Mouse (Mus musculus) lung, postnatal 36 days (tissue): ENCODE results near the gene Vmn1r10.

ENCODE experiments used
- DNase-seq: peaks from one replicate; pipeline ENCODE4 v3.0.0; 2022; ENCODE audit warnings: mixed read lengths

The Vmn1r10 gene

GRCm38 (mm10) chr6:57109154-57109553 lies at the start of gene Vmn1r10:
Gene Vmn1r10, plus strand, starts transcription at chr6:57109454.
- DNase-seq: no peak

GRCm38 (mm10) chr6:57063730-57064129 lies 45.5 kb upstream of the Vmn1r10 start:
- peak; percentile 0 for DNase-seq

- no peak for DNase-seq
Measured at GRCm38 (mm10) chr6:57066487-57066886, 42.8 kb upstream of the Vmn1r10 start, which contains the start of gene Vmn1r9. Gene Vmn1r9, plus strand, starts transcription at chr6:57066787.

- no peak for DNase-seq
Measured at GRCm38 (mm10) chr6:57106358-57106757, 2.9 kb upstream of the Vmn1r10 start.

GRCm38 (mm10) chr6:57133155-57133554 lies 23.9 kb downstream of the Vmn1r10 start, which contains the start of gene Vmn1r11:
Gene Vmn1r11, plus strand, starts transcription at chr6:57133455.
- DNase-seq: no peak

GRCm38 (mm10) chr6:57156619-57157018 lies 47.4 kb downstream of the Vmn1r10 start, which contains the start of gene Vmn1r12:
Gene Vmn1r12, plus strand, starts transcription at chr6:57156919.
- no peak for DNase-seq
